8 mouse cellular contexts compared by ENCODE assay signal in the genomic region with DNA sequence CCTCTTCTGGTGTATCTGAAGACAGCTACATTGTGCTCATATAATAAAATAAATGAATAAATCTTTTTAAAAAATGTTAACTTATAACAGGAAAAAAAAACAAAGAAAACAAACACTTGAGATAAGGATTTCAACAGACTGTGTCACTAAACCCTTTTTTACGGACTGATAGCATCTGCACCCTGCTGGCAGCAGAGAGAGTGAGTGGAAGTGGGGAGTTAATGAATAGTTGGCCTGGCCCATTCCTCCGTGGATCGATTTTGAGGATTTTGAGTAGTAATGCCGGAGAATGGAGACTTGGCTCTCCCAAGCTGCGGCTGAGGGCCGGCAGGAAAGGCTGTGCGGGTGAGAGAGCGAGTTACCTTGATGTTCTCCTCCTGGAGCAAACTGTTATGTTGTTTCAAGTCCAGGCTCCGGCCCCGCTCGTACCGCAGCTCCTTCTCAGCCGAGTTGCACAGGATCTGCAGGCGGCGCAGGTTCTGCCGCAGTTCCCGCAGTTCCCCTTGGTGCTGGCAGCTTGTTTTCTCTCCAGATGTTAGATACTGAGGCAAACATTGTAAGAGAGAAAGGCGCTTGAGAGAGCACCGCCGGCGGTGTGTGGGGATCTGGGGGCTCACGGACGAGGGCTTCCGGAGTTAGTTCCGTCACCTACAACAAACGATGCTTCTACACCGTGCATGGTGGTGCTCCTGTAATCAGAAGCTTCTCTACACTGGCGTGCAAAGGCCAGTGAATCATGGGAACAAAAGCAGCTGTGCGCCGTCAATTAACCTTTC. TPM values are rescaled to one million over a fixed set of nuclear protein-coding genes. Genes with fewer than 3 reads are reported as not detected.
DNase-seq lines count a peak whose midpoint lies in the region; ATAC-seq and TF ChIP-seq lines count a peak whose summit lies in the region.

No protein-coding gene starts in this region.

- H3K9ac ChIP-seq in hindbrain, embryonic 11.5 days (ENCODE audit: low read depth, low read length): peak overlapping the region; percentile 61
- H3K9ac ChIP-seq in liver, embryonic 11.5 days (ENCODE audit: low read depth, low read length): peak overlapping the region; percentile 60

- no peaks in the 10 kb centered on the region for H3K36me3 ChIP-seq in hindbrain, embryonic 11.5 days (ENCODE audit: control insufficient read depth, insufficient read depth, low read length)
- no peaks in the 10 kb centered on the region for H3K36me3 ChIP-seq in liver, embryonic 11.5 days (ENCODE audit: control insufficient read depth, insufficient read depth, low read length)
- H3K36me3 ChIP-seq in splenic B cell, adult 2 months (ENCODE audit: control insufficient read depth, insufficient read depth, low read length, poor library complexity, severe bottlenecking): no peaks in the 10 kb centered on the region

- ATAC-seq in hindbrain, embryonic 11.5 days (ENCODE audit: low FRiP score): peak; percentile 59; the same call in 1 of the 2 replicates
- ATAC-seq in liver, embryonic 11.5 days (replicated peaks; ENCODE audit: low FRiP score): peak; percentile 60; the same call in 1 of the 2 replicates

- H3K9me3 ChIP-seq in hindbrain, embryonic 11.5 days (ENCODE audit: control insufficient read depth, low read length): no peaks in the 10 kb centered on the region
- H3K9me3 ChIP-seq in liver, embryonic 11.5 days (ENCODE audit: control insufficient read depth, low read length): no peaks in the 10 kb centered on the region

- H3K27ac ChIP-seq in cerebellum, adult 2 months (ENCODE audit: insufficient read depth, low read length): no peak overlapping the region
- no peak overlapping the region for H3K27ac ChIP-seq in hindbrain, embryonic 11.5 days (ENCODE audit: low read depth, low read length)
- no peak overlapping the region for H3K27ac ChIP-seq in liver, embryonic 11.5 days (ENCODE audit: low read depth, low read length)

- 27% methylated on average over 30 of the region's 30 CpGs for WGBS in cerebellum, adult 2 months
- WGBS in hindbrain, embryonic 11.5 days: 7% methylated on average over 30 of the region's 30 CpGs
- 9% methylated on average over 30 of the region's 30 CpGs for WGBS in liver, embryonic 11.5 days

- H3K4me1 ChIP-seq in cerebellum, adult 2 months (ENCODE audit: control insufficient read depth, insufficient read depth, low read length): no peaks in the 10 kb centered on the region
- H3K4me1 ChIP-seq in hindbrain, embryonic 11.5 days (replicated peaks; ENCODE audit: control insufficient read depth, insufficient read depth, low read length): no peaks in the 10 kb centered on the region
- no peaks in the 10 kb centered on the region for H3K4me1 ChIP-seq in liver, embryonic 11.5 days (replicated peaks; ENCODE audit: control insufficient read depth, insufficient read depth, low read length)

- peak overlapping the region; percentile 44 for H3K4me2 ChIP-seq in hindbrain, embryonic 11.5 days (replicated peaks; ENCODE audit: low read depth, low read length)
- peak overlapping the region; percentile 73 for H3K4me2 ChIP-seq in liver, embryonic 11.5 days

- peak overlapping the region; percentile 8 for H3K4me3 ChIP-seq in cerebellum, adult 2 months (replicated peaks; ENCODE audit: insufficient read depth, low read depth, low read length)
- H3K4me3 ChIP-seq in hindbrain, embryonic 11.5 days (ENCODE audit: low read depth, low read length): peak overlapping the region; percentile 29
- H3K4me3 ChIP-seq in liver, embryonic 11.5 days (ENCODE audit: low read depth, low read length): peak overlapping the region; percentile 49

- no peak for TF ChIP-seq POLR2A in cerebellum, adult 2 months (IDR thresholded peaks at IDR 0.05; ENCODE audit: borderline replicate concordance, insufficient read depth, low read length)

- TF ChIP-seq CTCF in cerebellum, adult 2 months (IDR thresholded peaks at IDR 0.05; ENCODE audit: borderline replicate concordance, insufficient read depth, low read depth, low read length): no peak

- DNase-seq in cerebellum, adult 2 months: peak in 1 of 2 experiments; percentile 12
- DNase-seq in cerebellum, adult 8-10 months: no peak
- peak; percentile 5 for DNase-seq in A20 (ENCODE audit: low read depth, low spot score)
- DNase-seq in embryo, embryonic 11 days: peak; percentile 56
- DNase-seq in hindbrain, embryonic 11.5 days (ENCODE audit: low spot score): peak; percentile 53
- DNase-seq in liver, embryonic 11.5 days (ENCODE audit: low spot score): peak; percentile 57
- peak; percentile 9 for DNase-seq in splenic B cell, adult 2 months (ENCODE audit: low read depth, low spot score)
- no peak for DNase-seq in left cerebral cortex, adult 9 months (ENCODE audit: low spot score in 2 of 2)

- H3K27me3 ChIP-seq in cerebellum, adult 2 months (ENCODE audit: control insufficient read depth, insufficient read depth, low read length): no peaks in the 10 kb centered on the region
- no peaks in the 10 kb centered on the region for H3K27me3 ChIP-seq in hindbrain, embryonic 11.5 days (ENCODE audit: control insufficient read depth, insufficient read depth, low read length)
- H3K27me3 ChIP-seq in liver, embryonic 11.5 days (replicated peaks; ENCODE audit: control insufficient read depth, insufficient read depth, low read length): no peaks in the 10 kb centered on the region; the same call in 1 of the 2 replicates
- no peaks in the 10 kb centered on the region; the same call in 1 of the 2 replicates for H3K27me3 ChIP-seq in splenic B cell, adult 2 months (ENCODE audit: control insufficient read depth, insufficient read depth, low read length, poor library complexity, severe bottlenecking)

RNA-seq across cellular contexts. Expression of a gene that starts 39.0 kb away (rescaled TPM):
- 26.3 and 26.5 TPM in 2 replicates for polyA plus RNA-seq in cerebellum, adult 2 months (2012; rRNA removed)
- 109 and 115 TPM in 2 replicates for polyA plus RNA-seq in hindbrain, embryonic 11.5 days (2014; fragmentation: Nextera tagmentation; extraction: Ambion mirVana)
- 138 and 140 TPM in 2 replicates for polyA plus RNA-seq in liver, embryonic 11.5 days (2014; fragmentation: Nextera tagmentation; extraction: Ambion mirVana)

RNA-seq across cellular contexts. Expression of a gene that starts 55.9 kb away (rescaled TPM):
- 8.8 and 9.7 TPM in 2 replicates for polyA plus RNA-seq in cerebellum, adult 2 months (2012; rRNA removed)
- polyA plus RNA-seq in hindbrain, embryonic 11.5 days (2014; fragmentation: Nextera tagmentation; extraction: Ambion mirVana): 12.6 and 13.9 TPM in 2 replicates
- 1.6 and 3.7 TPM in 2 replicates for polyA plus RNA-seq in liver, embryonic 11.5 days (2014; fragmentation: Nextera tagmentation; extraction: Ambion mirVana)

Comparison
In these comparisons a context has a peak if more than half of its experiments do, and no peak if none do; other contexts are left out.
1. DNase-seq: peak in A20 (single experiment), embryo, embryonic 11 days (single experiment), hindbrain, embryonic 11.5 days (single experiment), liver, embryonic 11.5 days (single experiment) and splenic B cell, adult 2 months (single experiment); none in cerebellum, adult 8-10 months (single experiment) and left cerebral cortex, adult 9 months (0 of 2).
2. Peak in every context shown above with its lines, with median percentiles within 50 percentile points of each other: H3K4me3 ChIP-seq.